Mouse (Mus musculus): ENCODE measurements around the gene Agpat1.

DNA sequence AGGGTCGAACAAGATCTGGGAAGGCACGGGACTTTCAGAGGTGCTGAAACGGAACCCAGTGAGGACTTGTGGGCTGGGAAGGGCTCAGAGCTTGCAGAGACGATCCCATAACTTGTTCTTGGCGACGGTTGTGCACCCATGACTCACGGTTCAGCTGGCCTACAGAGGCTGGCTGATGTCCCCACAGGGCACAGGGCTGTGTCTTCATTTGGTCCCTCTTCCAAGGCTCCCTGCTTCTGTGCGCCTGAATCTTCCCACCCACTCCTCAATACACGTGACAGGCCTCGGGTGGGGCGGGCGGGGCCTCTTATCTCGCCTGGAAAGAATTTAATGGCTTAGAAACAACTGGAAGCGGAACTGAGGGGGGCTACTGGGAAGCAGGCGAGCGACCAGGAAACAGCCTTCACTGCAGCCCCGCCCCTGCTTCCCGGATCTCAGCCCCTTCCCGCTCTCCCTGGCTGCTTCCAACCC is 57.1 kb downstream of the Agpat1 start:
- TF ChIP-seq POLR2A (IDR thresholded peaks at IDR 0.05; ENCODE audit: low read depth, low read length): no peak
- no peak for TF ChIP-seq CTCF (IDR thresholded peaks at IDR 0.05; ENCODE audit: extremely low read depth, insufficient read length, insufficient replicate concordance, low read depth, low read length)
